Mouse (Mus musculus) thymus, adult 2 months (tissue): ENCODE measurements around the gene Pan3.

Experiments
- CTCF ChIP-seq: fragments of 200-500 bp; IDR thresholded peaks from 2 replicates; pipeline ENCODE4 v1.5.1; 2012; ENCODE audit warnings: mild to moderate bottlenecking, control low read depth, low read length, moderate library complexity, borderline replicate concordance; ENCODE audit not compliant: control insufficient read depth, poor library complexity, insufficient read depth; ENCODE audit errors: extremely low read depth
- POLR2A ChIP-seq: fragments of 200-500 bp; IDR thresholded peaks from 2 replicates; pipeline ENCODE4 v1.6.1; 2012; ENCODE audit warnings: mild to moderate bottlenecking, low read length, control low read depth, moderate library complexity; ENCODE audit not compliant: control insufficient read depth, poor library complexity, insufficient read depth; ENCODE audit errors: extremely low read depth

GRCm38 (mm10) chr5:147564140-147564590 lies 134.2 kb downstream of the Pan3 start:
- no peak for TF ChIP-seq CTCF
- TF ChIP-seq POLR2A: no peak
